Mouse (Mus musculus): ENCODE data around the gene Cpeb4. TPM values are rescaled to one million over a fixed set of nuclear protein-coding genes. Genes with fewer than 3 reads are reported as not detected.

Cpeb4 gene
- 100 to 1,000 TPM in 1 of 2 experiments, 10 to 100 TPM in 1; 86.7 to 102 TPM for total RNA-seq (2021)

GRCm38 (mm10) chr11:31871911-31872310 is at the start of gene Cpeb4:
Cpeb4 (plus strand) TSS chr11:31872211.
- no peak for DNase-seq
- intact Hi-C loops (cut with DNase I) = loop anchor here (2.0 to 5.0 kb wide), 4 partner anchors 29 to 195 kb away; no protein-coding TSS in a partner anchor

- intact Hi-C loops (cut with DNase I) = no loop called here
- no peak for DNase-seq
These were observed 49.5 kb upstream of the Cpeb4 start for GRCm38 (mm10) chr11:31822556-31822955.

GRCm38 (mm10) chr11:31823513-31823912 is 48.5 kb upstream of the Cpeb4 start:
- intact Hi-C loops (cut with DNase I) = no loop called here

GRCm38 (mm10) chr11:31824504-31825166 is 47.4 kb upstream of the Cpeb4 start:
- intact Hi-C loops (cut with DNase I) = no loop called here

More at GRCm38 (mm10) chr11:31823513-31823912, 48.5 kb upstream of the Cpeb4 start:
- no peak for DNase-seq

GRCm38 (mm10) chr11:31828011-31828770 is 43.8 kb upstream of the Cpeb4 start:
- DNase-seq = no peak
- intact Hi-C loops (cut with DNase I) = no loop called here

More at GRCm38 (mm10) chr11:31824504-31825166, 47.4 kb upstream of the Cpeb4 start:
- peak; percentile 16 to 45 for DNase-seq

- intact Hi-C loops (cut with DNase I) = no loop called here
These were observed 43.3 kb upstream of the Cpeb4 start for GRCm38 (mm10) chr11:31828771-31829072.

GRCm38 (mm10) chr11:31830213-31831151 is 41.5 kb upstream of the Cpeb4 start:
- DNase-seq = no peak
- intact Hi-C loops (cut with DNase I) = no loop called here

More at GRCm38 (mm10) chr11:31828771-31829072, 43.3 kb upstream of the Cpeb4 start:
- DNase-seq = no peak

GRCm38 (mm10) chr11:31831451-31831850 is 40.6 kb upstream of the Cpeb4 start:
- DNase-seq = no peak
- intact Hi-C loops (cut with DNase I) = no loop called here

- DNase-seq = no peak
- intact Hi-C loops (cut with DNase I) = no loop called here
These were observed 40.0 kb upstream of the Cpeb4 start for GRCm38 (mm10) chr11:31831983-31832382.

- no peak for DNase-seq
- intact Hi-C loops (cut with DNase I) = no loop called here
These were observed 39.5 kb upstream of the Cpeb4 start for GRCm38 (mm10) chr11:31832439-31832980.

GRCm38 (mm10) chr11:31833506-31833905 is 38.5 kb upstream of the Cpeb4 start:
- intact Hi-C loops (cut with DNase I) = no loop called here
- DNase-seq = no peak

GRCm38 (mm10) chr11:31835352-31835751 is 36.7 kb upstream of the Cpeb4 start:
- DNase-seq = no peak
- intact Hi-C loops (cut with DNase I) = no loop called here

GRCm38 (mm10) chr11:31837243-31837642 is 34.8 kb upstream of the Cpeb4 start:
- DNase-seq = no peak
- intact Hi-C loops (cut with DNase I) = no loop called here

- intact Hi-C loops (cut with DNase I) = no loop called here
These were observed 34.3 kb upstream of the Cpeb4 start for GRCm38 (mm10) chr11:31837753-31838152.

GRCm38 (mm10) chr11:31838442-31839083 is 33.4 kb upstream of the Cpeb4 start:
- intact Hi-C loops (cut with DNase I) = no loop called here
- DNase-seq = peak; percentile 65 to 72

More at GRCm38 (mm10) chr11:31837753-31838152, 34.3 kb upstream of the Cpeb4 start:
- no peak for DNase-seq

- intact Hi-C loops (cut with DNase I) = no loop called here
- DNase-seq = no peak
These were observed 32.9 kb upstream of the Cpeb4 start for GRCm38 (mm10) chr11:31839084-31839460.

- intact Hi-C loops (cut with DNase I) = no loop called here
- DNase-seq = no peak
These were observed 29.6 kb upstream of the Cpeb4 start for GRCm38 (mm10) chr11:31842171-31842959.

- no peak for DNase-seq
- intact Hi-C loops (cut with DNase I) = no loop called here
These were observed 28.7 kb upstream of the Cpeb4 start for GRCm38 (mm10) chr11:31843177-31843833.

- intact Hi-C loops (cut with DNase I) = no loop called here
- DNase-seq = no peak
These were observed 28.2 kb upstream of the Cpeb4 start for GRCm38 (mm10) chr11:31843834-31844188.

All from heart, postnatal 36 days (tissue).